Mouse (Mus musculus) CH12.LX (cell line): ENCODE data around the gene Nek6.

ENCODE experiments used
- BHLHE40 ChIP-seq: IDR thresholded peaks from 2 replicates; pipeline ENCODE4 v1.6.1; 2011; ENCODE audit warnings: mild to moderate bottlenecking, low read depth, low read length, improper control_type of control experiment
- CHD1 ChIP-seq: IDR thresholded peaks from 2 replicates; pipeline ENCODE4 v1.6.1; 2012; ENCODE audit warnings: low read depth, low read length, improper control_type of control experiment, inconsistent platforms
- CTCF ChIP-seq, 2 experiments: IDR thresholded peaks in 1 of 2; conservative IDR thresholded peaks in 1 of 2; 2 replicates each; pipeline ENCODE4 v1.5.1; 2011 to 2012; ENCODE audit warnings: low read depth in 2 of 2, low read length in 2 of 2, improper control_type of control experiment in 1 of 2, inconsistent platforms in 1 of 2, mild to moderate bottlenecking in 1 of 2, moderate library complexity in 1 of 2
- E2F4 ChIP-seq: IDR thresholded peaks from 2 replicates; pipeline ENCODE4 v1.6.1; 2011; ENCODE audit warnings: low read depth, low read length, improper control_type of control experiment; ENCODE audit not compliant: insufficient replicate concordance
- ELF1 ChIP-seq: IDR thresholded peaks from 2 replicates; pipeline ENCODE4 v1.6.1; 2014; ENCODE audit warnings: low read depth, mild to moderate bottlenecking, inconsistent platforms, low read length, improper control_type of control experiment
- GABPA ChIP-seq: IDR thresholded peaks from 2 replicates; pipeline ENCODE4 v1.6.1; 2012; ENCODE audit warnings: low read depth, low read length, improper control_type of control experiment, inconsistent platforms; ENCODE audit not compliant: insufficient replicate concordance
- JUN ChIP-seq: IDR thresholded peaks from 2 replicates; pipeline ENCODE4 v1.6.1; 2011; ENCODE audit warnings: low read depth, mild to moderate bottlenecking, low read length, improper control_type of control experiment, moderate library complexity; ENCODE audit not compliant: insufficient read depth
- JUND ChIP-seq: conservative IDR thresholded peaks from 2 replicates; pipeline ENCODE4 v1.6.1; 2011; ENCODE audit warnings: low read depth, low read length, improper control_type of control experiment
- MXI1 ChIP-seq: IDR thresholded peaks from 2 replicates; pipeline ENCODE4 v1.6.1; 2011; ENCODE audit warnings: mild to moderate bottlenecking, low read depth, low read length, improper control_type of control experiment
- PAX5 ChIP-seq: IDR thresholded peaks from 2 replicates; pipeline ENCODE4 v1.6.1; 2012; ENCODE audit warnings: low read length, inconsistent platforms, mixed read lengths
- POLR2A ChIP-seq: IDR thresholded peaks from 2 replicates; pipeline ENCODE4 v1.6.1; 2011; ENCODE audit warnings: low read depth, mild to moderate bottlenecking, improper control_type of control experiment, low read length
- RCOR1 ChIP-seq: conservative IDR thresholded peaks from 2 replicates; pipeline ENCODE4 v1.6.1; 2012; ENCODE audit warnings: low read depth, mild to moderate bottlenecking, inconsistent platforms, low read length, improper control_type of control experiment
- ZKSCAN1 ChIP-seq: IDR thresholded peaks from 2 replicates; pipeline ENCODE4 v1.6.1; 2012; ENCODE audit warnings: low read depth, inconsistent platforms, low read length, improper control_type of control experiment, borderline replicate concordance
- ZMIZ1 ChIP-seq: IDR thresholded peaks from 2 replicates; pipeline ENCODE4 v1.6.1; 2012; ENCODE audit warnings: low read depth, mild to moderate bottlenecking, inconsistent platforms, low read length, improper control_type of control experiment

DNA sequence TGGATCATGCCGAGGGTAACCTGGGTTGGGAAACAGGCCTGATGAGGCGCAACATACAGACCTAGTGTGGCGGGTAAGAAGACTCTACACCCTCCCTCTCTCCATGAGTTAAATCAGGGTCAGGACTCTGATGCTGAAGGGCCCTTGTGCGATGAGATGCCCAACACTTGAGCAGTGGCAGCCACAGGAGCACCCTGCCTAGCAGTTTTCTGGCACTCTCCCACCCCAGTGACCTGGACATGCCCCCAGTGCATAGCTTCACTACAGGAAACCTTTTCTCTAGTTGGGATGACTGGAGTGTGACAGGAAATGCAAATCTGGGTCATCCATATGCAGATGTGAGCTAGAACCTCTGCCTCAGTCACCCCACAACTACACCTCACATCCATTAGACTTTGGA is 44.2 kb downstream of the Nek6 start:
- TF ChIP-seq JUN, result no peak
- TF ChIP-seq MXI1, result no peak
- TF ChIP-seq JUND, result no peak
- no peak for TF ChIP-seq GABPA
- no peak for TF ChIP-seq ZMIZ1
- no peak for TF ChIP-seq ZKSCAN1
- TF ChIP-seq PAX5, result no peak
- TF ChIP-seq ELF1, result no peak
- TF ChIP-seq CHD1, result no peak
- TF ChIP-seq E2F4, result no peak
- TF ChIP-seq CTCF (conservative IDR thresholded peaks at IDR 0.05 in 1 of 2, IDR thresholded peaks at IDR 0.05 in 1 of 2; ENCODE audit: low read depth in 2 of 2, low read length in 2 of 2), result no peak
- no peak for TF ChIP-seq POLR2A
- TF ChIP-seq RCOR1, result no peak
- TF ChIP-seq BHLHE40, result no peak
